Mouse (Mus musculus) ES-Bruce4 (cell line): Measurements from ENCODE around the gene Iqcb1. TPM values are rescaled to one million over a fixed set of nuclear protein-coding genes. Genes with fewer than 3 reads are reported as not detected.
A peak's percentile ranks its signal among the peaks of the same experiment; 100 is the strongest.

Experiments used
- H3K27ac ChIP-seq: 2 replicates; pipeline ENCODE4 v1.5.1; 2012; ENCODE audit warnings: low read length, inconsistent platforms; ENCODE audit not compliant: insufficient read depth
- H3K27me3 ChIP-seq: 2 replicates; pipeline ENCODE4 v1.6.1; 2012; ENCODE audit warnings: mild to moderate bottlenecking, low read length, inconsistent platforms; ENCODE audit not compliant: control insufficient read depth, poor library complexity, insufficient read depth, severe bottlenecking
- H3K36me3 ChIP-seq: 2 replicates; pipeline ENCODE4 v1.6.1; 2012; ENCODE audit warnings: inconsistent platforms, mild to moderate bottlenecking, low read length, moderate library complexity; ENCODE audit not compliant: control insufficient read depth, poor library complexity, insufficient read depth, severe bottlenecking
- H3K4me1 ChIP-seq: one replicate; pipeline ENCODE4 v1.8.1; 2011; ENCODE audit warnings: low read length; ENCODE audit not compliant: control insufficient read depth, insufficient read depth
- H3K4me3 ChIP-seq: 2 replicates; pipeline ENCODE4 v1.5.1; 2011; ENCODE audit warnings: low read depth, mild to moderate bottlenecking, low read length
- H3K9ac ChIP-seq: 2 replicates; pipeline ENCODE4 v1.6.1; 2012; ENCODE audit warnings: low read depth, mild to moderate bottlenecking, inconsistent platforms; ENCODE audit not compliant: poor library complexity, severe bottlenecking
- H3K9me3 ChIP-seq: replicated peaks from 2 replicates; pipeline ENCODE4 v1.6.1; 2012; ENCODE audit warnings: mild to moderate bottlenecking, low read length, inconsistent platforms; ENCODE audit not compliant: control insufficient read depth, poor library complexity, insufficient read depth, severe bottlenecking
- CTCF ChIP-seq: IDR thresholded peaks from one replicate; pipeline ENCODE4 v1.8.1; 2011; ENCODE audit warnings: low read depth, low read length
- EP300 ChIP-seq: IDR thresholded peaks from 2 replicates; pipeline ENCODE4 v1.6.1; 2011; ENCODE audit warnings: low read depth, low read length; ENCODE audit not compliant: insufficient read depth
- POLR2A ChIP-seq: IDR thresholded peaks from one replicate; pipeline ENCODE4 v1.8.1; 2011; ENCODE audit warnings: low read length; ENCODE audit not compliant: insufficient read depth
- polyA plus RNA-seq: library from polyadenylated mRNA; stranded (reverse); fragments of >200 nt; gene quantifications from 2 replicates; pipeline ENCODE4 v1.2.4, GENCODE M21; 2011; ENCODE audit warnings: low read depth; ENCODE audit not compliant: missing spikeins, insufficient read depth, insufficient read length

Gene Iqcb1
- polyA plus RNA-seq, 1 experiment = 63.9 TPM

DNA sequence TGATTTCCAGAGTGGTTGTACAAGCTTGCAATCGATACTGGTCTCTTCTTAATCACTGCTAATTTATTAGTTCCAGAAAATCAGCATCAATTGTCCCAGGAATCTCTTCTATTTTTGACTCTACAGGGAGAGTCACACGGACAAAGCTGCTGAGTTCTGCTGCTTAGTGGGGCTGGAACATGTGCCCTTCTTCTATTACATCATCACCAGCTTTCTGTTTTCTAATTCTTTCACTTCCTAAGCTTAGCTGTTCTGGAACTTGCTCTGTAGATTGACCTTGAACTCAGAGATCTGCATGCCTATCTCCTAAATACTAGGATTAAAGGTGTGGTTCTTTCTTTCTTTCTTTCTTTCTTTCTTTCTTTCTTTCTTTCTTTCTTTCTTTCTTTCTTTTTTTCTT, 29.9 kb upstream of the Iqcb1 start:
- TF ChIP-seq EP300 = no peak
- TF ChIP-seq CTCF = no peak
- TF ChIP-seq POLR2A = no peak
- Histone ChIP-seq H3K4me3 (no peak overlapping the region), H3K36me3 (no peaks in the 10 kb centered on the region), H3K9me3 (no peaks in the 10 kb centered on the region), H3K9ac (no peak overlapping the region), H3K27ac (no peak overlapping the region), H3K27me3 (no peaks in the 10 kb centered on the region), H3K4me1 (no peaks in the 10 kb centered on the region)

DNA sequence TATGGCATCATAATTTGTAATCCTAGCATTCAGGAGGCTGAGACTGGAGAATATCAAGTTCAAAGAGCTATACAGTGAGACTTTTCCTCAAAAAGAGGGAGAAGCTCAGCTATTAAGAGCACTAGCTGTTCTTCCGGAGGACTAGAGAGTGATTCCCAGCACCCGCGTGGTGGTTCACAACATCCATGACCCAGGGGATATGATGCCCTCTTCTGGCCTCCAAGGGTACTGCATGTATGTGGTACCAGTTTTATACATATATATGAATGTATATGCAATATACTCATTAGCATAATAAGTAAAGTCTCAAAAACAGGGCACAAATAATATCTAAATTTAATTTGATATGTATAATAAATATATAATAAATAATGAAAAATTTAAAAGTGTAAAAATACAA, 25.8 kb upstream of the Iqcb1 start:
- no peaks in the 10 kb centered on the region for H3K9me3 ChIP-seq
- no peak overlapping the region for H3K4me3 ChIP-seq
- no peaks in the 10 kb centered on the region for H3K36me3 ChIP-seq
- no peaks in the 10 kb centered on the region for H3K4me1 ChIP-seq
- no peaks in the 10 kb centered on the region for H3K27me3 ChIP-seq
- TF ChIP-seq CTCF (peak; percentile 26), POLR2A (no peak)
- H3K27ac ChIP-seq = no peak overlapping the region
- no peak overlapping the region for H3K9ac ChIP-seq

DNA sequence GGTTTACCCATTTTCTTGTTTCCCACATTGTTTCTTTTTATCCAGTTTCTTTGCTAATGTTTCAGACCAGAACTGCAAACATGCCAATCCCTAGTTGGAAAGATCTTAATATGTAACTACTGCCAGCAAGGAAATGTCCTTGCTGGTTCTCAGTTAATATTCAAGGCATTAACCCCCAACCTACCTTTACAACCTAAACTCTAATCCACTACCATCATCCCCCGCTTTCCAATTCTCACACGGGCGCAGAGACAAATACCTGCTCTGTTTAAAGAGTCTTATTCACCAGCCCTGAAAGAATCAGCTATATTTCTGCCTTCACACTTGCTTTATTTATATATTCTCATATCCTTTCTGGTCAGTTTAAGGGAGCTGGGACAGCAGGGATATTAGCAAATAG, 19.6 kb upstream of the Iqcb1 start:
- Histone ChIP-seq H3K27me3 (no peaks in the 10 kb centered on the region), H3K4me3 (no peak overlapping the region), H3K9ac (no peak overlapping the region), H3K27ac (no peak overlapping the region), H3K4me1 (no peaks in the 10 kb centered on the region), H3K9me3 (no peaks in the 10 kb centered on the region), H3K36me3 (no peaks in the 10 kb centered on the region)
- TF ChIP-seq POLR2A (no peak), CTCF (no peak), EP300 (no peak)

DNA sequence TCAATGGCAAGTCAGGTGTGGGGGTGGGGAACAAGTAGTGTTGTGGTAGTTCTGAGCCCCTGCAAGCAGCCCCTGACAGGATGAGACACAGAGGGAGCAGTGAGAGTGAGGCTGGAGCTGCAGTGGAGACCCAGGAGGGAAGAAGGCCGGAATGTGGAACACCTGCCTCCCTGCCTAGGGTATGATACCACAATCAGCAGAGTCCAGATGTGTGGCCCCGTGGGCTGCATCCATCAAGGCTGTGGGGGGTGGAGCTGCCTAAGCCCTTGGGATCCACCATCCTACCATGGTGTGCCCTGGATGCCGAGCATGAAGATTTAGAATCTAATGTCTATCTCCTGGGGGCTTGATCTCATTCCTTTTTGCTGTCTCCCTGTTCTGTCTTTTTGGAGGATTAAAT, 14.5 kb upstream of the Iqcb1 start:
- no peak overlapping the region for H3K27ac ChIP-seq

DNA sequence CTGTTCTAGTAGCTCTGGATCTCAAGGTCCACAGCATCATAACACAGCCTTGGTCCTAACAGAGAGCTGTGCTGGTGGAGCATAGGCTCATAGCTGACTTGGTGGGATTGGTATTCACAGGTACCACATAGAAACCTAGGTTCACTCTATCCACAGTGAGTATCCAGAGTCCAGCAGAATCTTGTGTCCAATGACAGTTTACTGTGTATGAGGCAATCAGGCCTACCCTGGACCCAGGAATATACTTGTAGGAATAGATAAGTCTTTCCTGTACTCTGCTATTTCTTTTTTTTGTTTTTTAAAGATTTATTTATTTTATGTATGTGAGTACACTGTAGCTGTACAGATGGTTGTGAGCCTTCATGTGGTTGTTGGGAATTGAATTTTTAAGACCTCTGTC, 11.3 kb upstream of the Iqcb1 start:
- Histone ChIP-seq H3K4me3 (no peak overlapping the region), H3K4me1 (peaks cover 3% of the 10 kb centered on the region), H3K9ac (no peak overlapping the region), H3K27ac (no peak overlapping the region), H3K36me3 (no peaks in the 10 kb centered on the region), H3K9me3 (no peaks in the 10 kb centered on the region), H3K27me3 (no peaks in the 10 kb centered on the region)
- TF ChIP-seq CTCF (no peak), POLR2A (no peak), EP300 (no peak)

More for the DNA sequence above, 14.5 kb upstream of the Iqcb1 start:
- H3K4me1 ChIP-seq = peaks cover 3% of the 10 kb centered on the region
- H3K9ac ChIP-seq = no peak overlapping the region
- TF ChIP-seq CTCF (no peak), POLR2A (no peak), EP300 (no peak)
- no peaks in the 10 kb centered on the region for H3K9me3 ChIP-seq
- no peaks in the 10 kb centered on the region for H3K36me3 ChIP-seq
- no peak overlapping the region for H3K4me3 ChIP-seq
- no peaks in the 10 kb centered on the region for H3K27me3 ChIP-seq

DNA sequence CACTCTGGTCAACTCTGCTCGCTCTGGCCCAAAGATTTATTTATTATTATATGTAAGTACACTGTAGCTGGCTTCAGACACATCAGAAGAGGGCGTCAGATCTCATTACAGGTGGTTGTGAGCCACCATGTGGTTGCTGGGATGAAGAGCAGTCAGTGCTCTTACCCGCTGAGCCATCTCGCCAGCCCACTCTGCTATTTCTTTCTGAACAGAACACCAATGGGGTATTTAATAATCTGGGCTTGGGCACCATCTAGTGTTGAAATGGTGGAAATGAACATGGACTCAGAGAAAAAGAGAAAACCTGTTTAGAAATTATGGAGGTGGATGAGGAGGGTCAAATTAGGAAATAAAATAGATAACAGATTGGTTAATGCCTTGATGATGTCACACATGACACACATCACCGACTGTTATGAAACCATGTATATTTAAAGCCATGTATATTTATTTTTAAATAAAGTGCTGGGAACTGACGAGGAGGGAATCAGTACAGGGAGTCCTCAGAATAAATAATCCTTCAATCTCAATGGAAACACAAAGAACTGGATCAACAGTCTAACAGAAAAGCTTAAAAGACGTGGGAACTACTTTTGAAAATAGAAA, 10.8 kb upstream of the Iqcb1 start:
- Histone ChIP-seq H3K27ac (no peak overlapping the region), H3K9ac (no peak overlapping the region), H3K36me3 (no peaks in the 10 kb centered on the region), H3K9me3 (no peaks in the 10 kb centered on the region), H3K4me1 (peaks cover 4% of the 10 kb centered on the region), H3K27me3 (no peaks in the 10 kb centered on the region), H3K4me3 (no peak overlapping the region)
- no peak for TF ChIP-seq POLR2A
- TF ChIP-seq CTCF = peak; percentile 48

DNA sequence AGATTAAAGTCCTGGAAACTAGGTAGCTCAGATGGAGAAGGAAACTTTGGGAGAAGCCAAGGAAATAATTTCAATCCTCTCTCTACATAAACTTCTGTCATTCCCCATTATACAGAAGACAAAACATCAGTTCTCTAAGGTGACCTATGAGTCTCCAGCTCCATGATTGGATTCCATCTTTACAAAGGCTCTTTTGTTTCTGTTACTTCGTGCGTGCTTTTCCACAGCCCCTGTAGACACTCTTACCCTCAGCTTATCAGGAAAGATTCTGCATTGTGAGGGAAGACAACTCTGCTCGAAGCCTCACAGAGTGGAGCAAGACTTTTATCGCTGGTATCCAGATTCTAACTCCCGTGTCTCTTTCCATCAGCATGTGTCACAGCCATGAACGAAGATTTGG, 8.2 kb upstream of the Iqcb1 start:
- Histone ChIP-seq H3K4me3 (no peak overlapping the region), H3K27me3 (no peaks in the 10 kb centered on the region), H3K4me1 (peaks cover 4% of the 10 kb centered on the region), H3K36me3 (no peaks in the 10 kb centered on the region), H3K9me3 (no peaks in the 10 kb centered on the region), H3K27ac (no peak overlapping the region), H3K9ac (no peak overlapping the region)
- TF ChIP-seq EP300 (no peak), CTCF (no peak), POLR2A (no peak)
